Mouse (Mus musculus): ENCODE measurements around the gene Gm17268. TPM values are rescaled to one million over a fixed set of nuclear protein-coding genes. Genes with fewer than 3 reads are reported as not detected.

The Gm17268 gene
- polyA plus RNA-seq, 1 experiment = not detected

GRCm38 (mm10) chr11:82035857-82036256 lies 2.5 kb downstream of the Gm17268 start:
- Histone ChIP-seq H3K4me3 (replicated peaks) (no peak overlapping the region), H3K9me3 (ENCODE audit: control insufficient read depth, low read length) (no peaks in the 10 kb centered on the region), H3K27me3 (ENCODE audit: control insufficient read depth) (no peaks in the 10 kb centered on the region), H3K4me1 (ENCODE audit: control insufficient read depth) (no peaks in the 10 kb centered on the region), H3K36me3 (ENCODE audit: control insufficient read depth) (no peaks in the 10 kb centered on the region)
- no peak for TF ChIP-seq GATA1 (IDR thresholded peaks at IDR 0.05; ENCODE audit: low read length)
- TF ChIP-seq TAL1 (IDR thresholded peaks at IDR 0.05; ENCODE audit: low read length) = no peak

GRCm38 (mm10) chr11:82035356-82035755 lies 3.0 kb downstream of the Gm17268 start, which contains the start of gene Ccl2:
Ccl2 (plus strand) TSS chr11:82035571.
- Histone ChIP-seq H3K27me3 (ENCODE audit: control insufficient read depth) (no peaks in the 10 kb centered on the region), H3K36me3 (ENCODE audit: control insufficient read depth) (no peaks in the 10 kb centered on the region), H3K4me1 (ENCODE audit: control insufficient read depth) (no peaks in the 10 kb centered on the region), H3K9me3 (ENCODE audit: control insufficient read depth, low read length) (no peaks in the 10 kb centered on the region), H3K4me3 (replicated peaks) (no peak within 1 kb of the TSS)
- TF ChIP-seq GATA1 (IDR thresholded peaks at IDR 0.05; ENCODE audit: low read length) (no peak), TAL1 (IDR thresholded peaks at IDR 0.05; ENCODE audit: low read length) (no peak)

GRCm38 (mm10) chr11:82034446-82034845 lies 3.9 kb downstream of the Gm17268 start:
- Histone ChIP-seq H3K27me3 (ENCODE audit: control insufficient read depth) (no peaks in the 10 kb centered on the region), H3K9me3 (ENCODE audit: control insufficient read depth, low read length) (no peaks in the 10 kb centered on the region), H3K36me3 (ENCODE audit: control insufficient read depth) (no peaks in the 10 kb centered on the region), H3K4me3 (replicated peaks) (no peak overlapping the region), H3K4me1 (ENCODE audit: control insufficient read depth) (no peaks in the 10 kb centered on the region)
- TF ChIP-seq TAL1 (IDR thresholded peaks at IDR 0.05; ENCODE audit: low read length) (no peak), GATA1 (IDR thresholded peaks at IDR 0.05; ENCODE audit: low read length) (no peak)

DNA sequence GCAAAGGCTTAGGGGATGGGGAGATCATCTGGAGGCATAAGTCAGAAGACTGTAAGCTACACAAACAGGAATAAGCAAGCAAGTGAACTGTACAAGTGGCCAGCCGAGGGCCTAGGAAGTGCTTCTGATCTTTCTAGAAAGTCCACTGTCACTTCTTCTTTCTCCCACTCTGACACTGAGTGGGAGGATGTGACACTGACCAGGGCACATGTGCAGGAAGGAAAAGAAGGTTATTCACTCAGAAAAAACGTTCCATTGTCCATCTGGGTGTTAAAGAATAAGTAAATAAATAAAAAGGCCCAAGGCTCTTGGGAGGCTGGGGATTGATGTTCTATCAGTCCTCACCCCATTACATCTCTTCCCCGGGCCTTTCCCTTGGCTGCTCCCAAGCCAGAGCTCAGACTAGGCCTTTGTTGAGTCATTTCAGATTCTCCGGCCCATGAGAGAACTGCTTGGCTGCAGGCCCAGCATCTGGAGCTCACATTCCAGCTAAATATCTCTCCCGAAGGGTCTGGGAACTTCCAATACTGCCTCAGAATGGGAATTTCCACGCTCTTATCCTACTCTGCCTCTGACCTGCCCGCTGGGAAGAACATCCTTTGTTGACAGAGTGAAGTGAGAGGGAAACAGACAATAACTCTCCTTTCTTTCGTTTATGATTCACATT lies 5.6 kb downstream of the Gm17268 start:
- Histone ChIP-seq H3K4me1 (ENCODE audit: control insufficient read depth) (no peaks in the 10 kb centered on the region), H3K4me3 (replicated peaks) (no peak overlapping the region), H3K36me3 (ENCODE audit: control insufficient read depth) (no peaks in the 10 kb centered on the region), H3K9me3 (ENCODE audit: control insufficient read depth, low read length) (no peaks in the 10 kb centered on the region), H3K27me3 (ENCODE audit: control insufficient read depth) (no peaks in the 10 kb centered on the region)
- no peak for TF ChIP-seq GATA1 (IDR thresholded peaks at IDR 0.05; ENCODE audit: low read length)
- no peak for TF ChIP-seq TAL1 (IDR thresholded peaks at IDR 0.05; ENCODE audit: low read length)

DNA sequence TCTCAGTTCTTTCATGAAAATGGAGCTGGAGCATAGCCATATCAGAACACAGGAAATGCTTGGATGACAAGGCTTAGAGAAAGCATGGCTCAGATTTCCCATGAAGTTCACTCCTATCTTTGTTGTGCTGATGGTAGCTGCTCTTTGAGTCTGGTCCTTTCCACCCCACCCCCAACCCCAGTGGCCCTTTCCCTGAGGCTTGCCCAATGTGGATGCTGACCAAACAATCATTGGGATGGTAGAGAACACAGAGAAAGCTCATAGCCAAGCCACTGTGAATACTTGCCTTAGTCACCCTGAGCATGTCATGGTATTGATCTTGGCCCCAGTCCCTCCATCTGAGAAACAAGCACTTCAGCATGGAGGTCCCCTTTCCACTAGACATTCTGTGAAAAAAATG lies 6.2 kb downstream of the Gm17268 start:
- no peaks in the 10 kb centered on the region for H3K27me3 ChIP-seq (ENCODE audit: control insufficient read depth)
- H3K36me3 ChIP-seq (ENCODE audit: control insufficient read depth) = no peaks in the 10 kb centered on the region
- no peaks in the 10 kb centered on the region for H3K4me1 ChIP-seq (ENCODE audit: control insufficient read depth)
- TF ChIP-seq TAL1 (IDR thresholded peaks at IDR 0.05; ENCODE audit: low read length) = no peak
- TF ChIP-seq GATA1 (IDR thresholded peaks at IDR 0.05; ENCODE audit: low read length) = no peak
- H3K4me3 ChIP-seq (replicated peaks) = no peak overlapping the region
- no peaks in the 10 kb centered on the region for H3K9me3 ChIP-seq (ENCODE audit: control insufficient read depth, low read length)

- Histone ChIP-seq H3K27me3 (ENCODE audit: control insufficient read depth) (no peaks in the 10 kb centered on the region), H3K36me3 (ENCODE audit: control insufficient read depth) (no peaks in the 10 kb centered on the region), H3K4me1 (ENCODE audit: control insufficient read depth) (no peaks in the 10 kb centered on the region), H3K4me3 (replicated peaks) (no peak overlapping the region), H3K9me3 (ENCODE audit: control insufficient read depth, low read length) (no peaks in the 10 kb centered on the region)
- TF ChIP-seq TAL1 (IDR thresholded peaks at IDR 0.05; ENCODE audit: low read length) (no peak), GATA1 (IDR thresholded peaks at IDR 0.05; ENCODE audit: low read length) (no peak)
Observed at GRCm38 (mm10) chr11:82030171-82030570, 8.2 kb downstream of the Gm17268 start.

DNA sequence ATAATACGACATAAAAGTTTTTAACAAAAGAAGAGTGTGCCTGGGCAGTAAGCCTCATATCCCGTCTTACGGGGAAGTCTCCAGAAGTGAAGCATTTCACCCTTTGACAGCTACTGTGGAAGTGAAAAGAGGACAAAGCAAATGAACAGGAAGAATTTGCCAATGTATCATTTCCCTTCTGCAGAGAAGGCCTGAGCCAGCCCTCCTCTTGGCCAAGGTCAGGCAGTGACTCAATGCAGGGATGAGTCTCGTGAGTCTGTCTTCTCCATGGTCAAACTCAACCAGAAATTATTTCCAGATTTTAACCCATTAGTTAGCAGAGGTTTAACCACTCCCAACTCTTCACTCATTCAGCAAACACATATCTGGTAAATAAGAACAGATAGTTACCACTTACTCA lies 14.6 kb downstream of the Gm17268 start:
- TF ChIP-seq GATA1 (IDR thresholded peaks at IDR 0.05; ENCODE audit: low read length) = no peak
- no peak for TF ChIP-seq TAL1 (IDR thresholded peaks at IDR 0.05; ENCODE audit: low read length)
- Histone ChIP-seq H3K36me3 (ENCODE audit: control insufficient read depth) (no peaks in the 10 kb centered on the region), H3K9me3 (ENCODE audit: control insufficient read depth, low read length) (no peaks in the 10 kb centered on the region), H3K27me3 (ENCODE audit: control insufficient read depth) (no peaks in the 10 kb centered on the region), H3K4me3 (replicated peaks) (no peak overlapping the region), H3K4me1 (ENCODE audit: control insufficient read depth) (no peaks in the 10 kb centered on the region)

GRCm38 (mm10) chr11:82022504-82023056 lies 15.8 kb downstream of the Gm17268 start:
- H3K9me3 ChIP-seq (ENCODE audit: control insufficient read depth, low read length) = no peaks in the 10 kb centered on the region
- H3K27me3 ChIP-seq (ENCODE audit: control insufficient read depth) = no peaks in the 10 kb centered on the region
- TF ChIP-seq TAL1 (IDR thresholded peaks at IDR 0.05; ENCODE audit: low read length) (no peak), GATA1 (IDR thresholded peaks at IDR 0.05; ENCODE audit: low read length) (no peak)

GRCm38 (mm10) chr11:82021406-82021805 lies 17.0 kb downstream of the Gm17268 start:
- Histone ChIP-seq H3K4me3 (replicated peaks) (no peak overlapping the region), H3K9me3 (ENCODE audit: control insufficient read depth, low read length) (no peaks in the 10 kb centered on the region), H3K36me3 (ENCODE audit: control insufficient read depth) (no peaks in the 10 kb centered on the region), H3K4me1 (ENCODE audit: control insufficient read depth) (no peaks in the 10 kb centered on the region), H3K27me3 (ENCODE audit: control insufficient read depth) (no peaks in the 10 kb centered on the region)
- TF ChIP-seq TAL1 (IDR thresholded peaks at IDR 0.05; ENCODE audit: low read length) (no peak), GATA1 (IDR thresholded peaks at IDR 0.05; ENCODE audit: low read length) (no peak)

More at GRCm38 (mm10) chr11:82022504-82023056, 15.8 kb downstream of the Gm17268 start:
- Histone ChIP-seq H3K4me3 (replicated peaks) (no peak overlapping the region), H3K36me3 (ENCODE audit: control insufficient read depth) (no peaks in the 10 kb centered on the region), H3K4me1 (ENCODE audit: control insufficient read depth) (no peaks in the 10 kb centered on the region)
